Mouse (Mus musculus) ES-Bruce4 (cell line): ENCODE measurements at regions not wholly inside any gene's neighbourhood (a gene's known extent, or its start where the extent isn't known, plus 50 kb on each side); places are given as distances from the start of the nearest gene placed in this dataset.

Source experiments
- CTCF ChIP-seq: IDR thresholded peaks from one replicate; pipeline ENCODE4 v1.8.1; 2011; ENCODE audit warnings: low read depth, low read length
- POLR2A ChIP-seq: IDR thresholded peaks from one replicate; pipeline ENCODE4 v1.8.1; 2011; ENCODE audit warnings: low read length; ENCODE audit not compliant: insufficient read depth

DNA sequence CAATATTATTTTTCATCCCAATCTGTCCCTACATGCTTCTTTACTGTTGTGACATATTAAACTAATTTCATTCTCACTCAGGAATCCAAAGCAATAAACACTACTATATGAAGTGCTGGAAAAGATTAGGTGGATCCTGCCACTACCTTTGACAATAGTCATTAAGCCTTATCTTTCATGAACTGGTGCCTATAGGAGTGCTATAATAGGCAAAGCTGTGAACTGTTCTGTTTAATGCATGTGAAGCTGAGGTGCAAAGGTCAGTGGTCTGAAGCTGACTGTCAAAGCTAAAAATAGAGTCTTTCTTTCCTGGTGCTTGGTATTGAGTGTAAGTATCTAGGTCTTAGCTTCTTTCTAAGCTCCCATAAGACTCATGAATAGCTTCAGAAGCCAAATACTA, 336.6 kb downstream of the Parp8 start:
- TF ChIP-seq POLR2A (no peak), CTCF (no peak)
